Mouse (Mus musculus): ENCODE measurements around the gene Nags.

Gene Nags
- long read RNA-seq, experiment 1 = 0 reads
- long read RNA-seq, experiment 2 = 0 reads

GRCm38 (mm10) chr11:102145471-102146001 is at the start of gene Nags:
TSS of gene Nags (plus strand) at chr11:102145513.
- intact Hi-C loops (cut with DNase I) = loop anchor here (5.0 kb wide), 1 partner anchor 287 kb away; the partner anchor contains the start of gene Grn

GRCm38 (mm10) chr11:102095676-102096075 is 49.6 kb upstream of the Nags start:
- intact Hi-C loops (cut with DNase I) = loop anchor here (5.0 kb wide), 1 partner anchor 33 kb away; no protein-coding TSS in a partner anchor

- intact Hi-C loops (cut with DNase I) = loop anchor here (5.0 kb wide), 1 partner anchor 34 kb away; no protein-coding TSS in a partner anchor
These were observed 48.9 kb upstream of the Nags start for GRCm38 (mm10) chr11:102096446-102096845.

- intact Hi-C loops (cut with DNase I) = loop anchor here (5.0 kb wide), 1 partner anchor 35 kb away; no protein-coding TSS in a partner anchor
These were observed 48.4 kb upstream of the Nags start for GRCm38 (mm10) chr11:102096887-102097391.

GRCm38 (mm10) chr11:102101219-102101618 is 44.1 kb upstream of the Nags start, which contains the start of gene Ppy:
TSS of gene Ppy (minus strand) at chr11:102101319.
- intact Hi-C loops (cut with DNase I) = no loop called here

GRCm38 (mm10) chr11:102102485-102103258 is 42.6 kb upstream of the Nags start:
- intact Hi-C loops (cut with DNase I) = loop anchor here (2.0 kb wide), 1 partner anchor 36 kb away; no protein-coding TSS in a partner anchor

GRCm38 (mm10) chr11:102106911-102107310 is 38.4 kb upstream of the Nags start:
- intact Hi-C loops (cut with DNase I) = no loop called here

- intact Hi-C loops (cut with DNase I) = no loop called here
These were observed 37.6 kb upstream of the Nags start, which contains the start of gene Pyy for GRCm38 (mm10) chr11:102107732-102108131. TSS of gene Pyy (minus strand) at chr11:102107832.

- intact Hi-C loops (cut with DNase I) = no loop called here
These were observed 33.7 kb upstream of the Nags start for GRCm38 (mm10) chr11:102111576-102111975.

- intact Hi-C loops (cut with DNase I) = no loop called here
These were observed 29.1 kb upstream of the Nags start for GRCm38 (mm10) chr11:102116241-102116640.

- intact Hi-C loops (cut with DNase I) = no loop called here
These were observed 27.9 kb upstream of the Nags start for GRCm38 (mm10) chr11:102117386-102117785.

GRCm38 (mm10) chr11:102134516-102134915 is 10.8 kb upstream of the Nags start:
- intact Hi-C loops (cut with DNase I) = no loop called here

- intact Hi-C loops (cut with DNase I) = loop anchor here (2.0 to 5.0 kb wide), 2 partner anchors 35 to 76 kb away; no protein-coding TSS in a partner anchor
These were observed 7.5 kb upstream of the Nags start for GRCm38 (mm10) chr11:102137625-102138446.

- intact Hi-C loops (cut with DNase I) = loop anchor here (2.0 to 5.0 kb wide), 2 partner anchors 36 to 76 kb away; no protein-coding TSS in a partner anchor
These were observed 6.9 kb upstream of the Nags start for GRCm38 (mm10) chr11:102138447-102138740.

GRCm38 (mm10) chr11:102140508-102140907 is 4.8 kb upstream of the Nags start:
- intact Hi-C loops (cut with DNase I) = no loop called here

- intact Hi-C loops (cut with DNase I) = no loop called here
These were observed 3.0 kb upstream of the Nags start for GRCm38 (mm10) chr11:102142355-102142754.

- intact Hi-C loops (cut with DNase I) = loop anchor here (5.0 kb wide), 1 partner anchor 287 kb away; the partner anchor contains the start of gene Grn
These were observed 299 bp upstream of the Nags start for GRCm38 (mm10) chr11:102144957-102145470.

- intact Hi-C loops (cut with DNase I) = loop anchor here (5.0 kb wide), 1 partner anchor 286 kb away; the partner anchor contains the start of gene Grn
These were observed 692 bp downstream of the Nags start for GRCm38 (mm10) chr11:102146005-102146404.

- intact Hi-C loops (cut with DNase I) = loop anchor here (5.0 kb wide), 1 partner anchor 286 kb away; the partner anchor contains the start of gene Grn
These were observed 1.2 kb downstream of the Nags start for GRCm38 (mm10) chr11:102146531-102146930.

GRCm38 (mm10) chr11:102147213-102147989 is 2.1 kb downstream of the Nags start:
- intact Hi-C loops (cut with DNase I) = loop anchor here (5.0 kb wide), 1 partner anchor 285 kb away; the partner anchor contains the start of gene Grn

Data from adrenal gland (tissue).